Mouse (Mus musculus) myocyte (in vitro differentiated cells): ENCODE measurements around the gene Il2. TPM values are rescaled to one million over a fixed set of nuclear protein-coding genes. Genes with fewer than 3 reads are reported as not detected.

Experiments used
- H3K27me3 ChIP-seq: one replicate; pipeline ENCODE4 v1.6.1; 2011; ENCODE audit not compliant: control insufficient read depth, insufficient read depth, insufficient read length
- H3K36me3 ChIP-seq: one replicate; pipeline ENCODE4 v1.6.1; 2011; ENCODE audit not compliant: control insufficient read depth, insufficient read depth
- H3K4me2 ChIP-seq: one replicate; pipeline ENCODE4 v1.6.1; 2011; ENCODE audit warnings: low read depth, control low read depth
- H3K4me3 ChIP-seq: one replicate; pipeline ENCODE4 v1.5.1; 2011; ENCODE audit warnings: mild to moderate bottlenecking, control low read depth, moderate library complexity
- H3K79me2 ChIP-seq: one replicate; pipeline ENCODE4 v1.6.1; 2011; ENCODE audit not compliant: control insufficient read depth, insufficient read depth
- H3ac ChIP-seq: one replicate; pipeline ENCODE4 v1.6.1; 2011; ENCODE audit not compliant: control insufficient read depth, insufficient read length
- CEBPB ChIP-seq: IDR thresholded peaks from 2 replicates; pipeline ENCODE4 v1.6.1; 2011; ENCODE audit warnings: mild to moderate bottlenecking, moderate library complexity; ENCODE audit not compliant: poor library complexity, insufficient read depth, severe bottlenecking
- E2F4 ChIP-seq: IDR thresholded peaks from one replicate; pipeline ENCODE4 v1.6.1; 2011; ENCODE audit warnings: mild to moderate bottlenecking, control low read depth, moderate library complexity; ENCODE audit not compliant: insufficient read depth
- MAX ChIP-seq: IDR thresholded peaks from one replicate; pipeline ENCODE4 v1.6.1; 2011; ENCODE audit warnings: low read depth, mild to moderate bottlenecking, control low read depth
- MYOD1 ChIP-seq, 3 experiments: IDR thresholded peaks; one replicate each; pipeline ENCODE4 v1.6.1; 2011; ENCODE audit warnings: control low read depth in 2 of 3, low read depth in 2 of 3, mild to moderate bottlenecking in 2 of 3, moderate library complexity in 1 of 3; ENCODE audit not compliant: insufficient read length in 2 of 3, control insufficient read depth in 1 of 3
- MYOG ChIP-seq, 3 experiments: IDR thresholded peaks; one replicate each; pipeline ENCODE4 v1.6.1; 2011; ENCODE audit warnings: control low read depth in 2 of 3, low read depth in 2 of 3, mild to moderate bottlenecking in 2 of 3; ENCODE audit not compliant: insufficient read length in 2 of 3, control insufficient read depth in 1 of 3, insufficient read depth in 1 of 3
- POLR2A ChIP-seq: IDR thresholded peaks from one replicate; pipeline ENCODE4 v1.6.1; 2011; ENCODE audit warnings: low read depth, mild to moderate bottlenecking, control low read depth, moderate library complexity; ENCODE audit not compliant: insufficient read length
- POLR2AphosphoS2 ChIP-seq: IDR thresholded peaks from one replicate; pipeline ENCODE4 v1.6.1; 2011; ENCODE audit warnings: low read depth, control low read depth; ENCODE audit not compliant: insufficient read length
- REST ChIP-seq: IDR thresholded peaks from one replicate; pipeline ENCODE4 v1.6.1; 2011; ENCODE audit warnings: mild to moderate bottlenecking, control low read depth, moderate library complexity; ENCODE audit not compliant: insufficient read depth, insufficient read length
- SRF ChIP-seq: IDR thresholded peaks from one replicate; pipeline ENCODE4 v1.6.1; 2011; ENCODE audit warnings: low read depth; ENCODE audit not compliant: control insufficient read depth, insufficient read length
- TCF12 ChIP-seq: IDR thresholded peaks from one replicate; pipeline ENCODE4 v1.6.1; 2011; ENCODE audit warnings: mild to moderate bottlenecking, control low read depth; ENCODE audit not compliant: poor library complexity, insufficient read depth, severe bottlenecking
- TCF3 ChIP-seq: IDR thresholded peaks from one replicate; pipeline ENCODE4 v1.6.1; 2011; ENCODE audit warnings: low read depth, control low read depth; ENCODE audit not compliant: insufficient read length
- USF1 ChIP-seq: IDR thresholded peaks from one replicate; pipeline ENCODE4 v1.6.1; 2011; ENCODE audit warnings: low read depth, mild to moderate bottlenecking, control low read depth, moderate library complexity
- polyA plus RNA-seq: library from polyadenylated mRNA; unstranded; fragments of >200 nt; fragmentation: generic; extraction: Trizol; gene quantifications from one replicate; pipeline ENCODE4 v1.2.1, GENCODE M21; 2012; ENCODE audit warnings: missing spikeins

Il2 gene
- polyA plus RNA-seq, 1 experiment, result not detected

DNA sequence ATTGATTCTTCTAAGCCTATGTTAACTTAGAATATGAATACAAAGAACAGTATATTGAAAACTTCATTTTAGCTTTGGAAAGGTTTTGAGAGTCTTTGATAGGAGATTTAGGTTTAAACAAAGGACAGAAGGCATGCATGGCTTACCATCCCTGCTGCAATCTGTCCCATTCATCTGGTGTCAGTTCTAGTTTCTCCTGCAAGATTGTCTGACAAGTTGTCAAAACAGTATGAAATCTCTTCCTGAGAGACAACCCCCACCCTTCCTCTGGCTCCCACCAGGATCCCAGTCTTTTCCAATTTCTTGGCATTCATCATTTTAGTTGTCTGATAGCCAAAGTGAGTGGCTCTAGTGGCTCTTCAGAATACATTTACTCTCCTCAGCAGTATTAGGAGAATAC lies 35.0 kb downstream of the Il2 start:
- Histone ChIP-seq H3ac (no peak overlapping the region), H3K27me3 (no peaks in the 10 kb centered on the region), H3K4me3 (no peak overlapping the region), H3K4me2 (no peak overlapping the region), H3K79me2 (no peaks in the 10 kb centered on the region), H3K36me3 (no peaks in the 10 kb centered on the region)
- TF ChIP-seq MYOD1 (IDR thresholded peaks at IDR 0.05; ENCODE audit: control insufficient read depth in 1 of 3, insufficient read length in 2 of 3, low read depth in 2 of 3) (no peak), POLR2AphosphoS2 (no peak), MAX (no peak), POLR2A (no peak), USF1 (no peak), MYOG (IDR thresholded peaks at IDR 0.05; ENCODE audit: control insufficient read depth in 1 of 3, insufficient read depth in 1 of 3, insufficient read length in 2 of 3, low read depth in 2 of 3) (no peak), E2F4 (no peak), SRF (no peak), TCF12 (no peak), REST (no peak), CEBPB (no peak), TCF3 (no peak)

DNA sequence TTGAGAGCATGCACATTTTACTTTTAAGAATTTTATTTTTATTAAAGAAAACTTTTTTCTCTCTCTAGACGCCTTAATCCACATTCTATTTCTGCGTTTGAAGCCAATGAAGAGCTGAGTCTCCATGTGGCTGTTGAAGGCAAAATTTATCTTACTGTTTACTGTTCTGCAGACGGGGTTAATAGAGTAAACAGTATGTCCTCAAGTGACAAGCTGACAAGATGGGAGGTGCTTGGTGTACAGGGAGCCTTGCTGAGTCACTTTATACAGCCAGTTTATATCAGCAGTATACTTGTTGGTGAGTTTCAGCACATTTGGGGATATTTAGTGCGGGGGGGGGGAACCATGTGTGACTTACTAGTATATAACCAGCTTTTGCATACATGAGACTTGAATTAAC lies 40.9 kb downstream of the Il2 start:
- Histone ChIP-seq H3K4me2 (no peak overlapping the region), H3ac (no peak overlapping the region), H3K79me2 (no peaks in the 10 kb centered on the region), H3K4me3 (no peak overlapping the region), H3K36me3 (no peaks in the 10 kb centered on the region), H3K27me3 (no peaks in the 10 kb centered on the region)
- TF ChIP-seq USF1 (no peak), POLR2A (no peak), SRF (no peak), TCF12 (no peak), E2F4 (no peak), REST (no peak), MYOD1 (IDR thresholded peaks at IDR 0.05; ENCODE audit: control insufficient read depth in 1 of 3, insufficient read length in 2 of 3, low read depth in 2 of 3) (no peak), CEBPB (no peak), TCF3 (no peak), MAX (no peak), MYOG (IDR thresholded peaks at IDR 0.05; ENCODE audit: control insufficient read depth in 1 of 3, insufficient read depth in 1 of 3, insufficient read length in 2 of 3, low read depth in 2 of 3) (no peak), POLR2AphosphoS2 (no peak)

DNA sequence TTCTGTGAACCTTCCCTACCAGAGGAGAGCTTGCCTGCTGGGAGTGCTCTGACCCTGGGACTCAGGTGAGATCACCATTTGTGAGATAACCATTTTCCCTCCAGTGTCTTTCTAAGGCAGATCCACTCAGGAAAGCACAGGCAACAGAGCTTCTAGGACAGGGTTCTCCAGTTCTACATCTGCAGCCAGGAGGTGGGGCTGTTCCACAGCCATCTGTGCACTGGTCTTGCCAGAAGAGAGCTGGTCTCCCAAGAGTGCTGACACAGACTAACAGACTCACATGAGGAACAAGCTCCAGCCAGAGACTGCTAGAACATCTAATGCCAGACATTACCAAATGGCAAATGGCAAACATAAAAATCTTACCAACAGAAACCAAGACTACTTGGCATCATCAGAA lies 52.5 kb downstream of the Il2 start:
- Histone ChIP-seq H3ac (no peak overlapping the region), H3K79me2 (no peaks in the 10 kb centered on the region), H3K36me3 (no peaks in the 10 kb centered on the region), H3K27me3 (no peaks in the 10 kb centered on the region), H3K4me3 (no peak overlapping the region), H3K4me2 (no peak overlapping the region)
- TF ChIP-seq SRF (no peak), MYOG (IDR thresholded peaks at IDR 0.05; ENCODE audit: control insufficient read depth in 1 of 3, insufficient read depth in 1 of 3, insufficient read length in 2 of 3, low read depth in 2 of 3) (no peak), E2F4 (no peak), MAX (no peak), TCF12 (no peak), REST (no peak), POLR2AphosphoS2 (no peak), CEBPB (no peak), MYOD1 (IDR thresholded peaks at IDR 0.05; ENCODE audit: control insufficient read depth in 1 of 3, insufficient read length in 2 of 3, low read depth in 2 of 3) (no peak), POLR2A (no peak), TCF3 (no peak), USF1 (no peak)

Other genes starting within 250 kb of the Il2 start
- gene Adad1, start 62.4 kb downstream of the Il2 start, polyA plus RNA-seq, result not detected
- gene Il21, start 106.7 kb upstream of the Il2 start, polyA plus RNA-seq, result not detected
- 2.1 TPM for gene Bbs12, start 186.6 kb upstream of the Il2 start, polyA plus RNA-seq
- gene Cetn4, start 186.7 kb upstream of the Il2 start, polyA plus RNA-seq, result 2.0 TPM
- 0.65 TPM for gene Fgf2, start 222.4 kb upstream of the Il2 start, polyA plus RNA-seq